Mouse (Mus musculus) thymus, adult 2 months (tissue): ENCODE data around the gene Rrn3. TPM values are rescaled to one million over a fixed set of nuclear protein-coding genes. Genes with fewer than 3 reads are reported as not detected.
"Not testable (repeated sequence)": the region's sequence is repeated elsewhere in the genome, so short reads cannot be mapped to it uniquely, and the experiment has no call there.

Experiments
- DNase-seq: peaks from one replicate; pipeline ENCODE4 v3.0.0; 2021
- H3K27ac ChIP-seq: fragments of 200-500 bp; 2 replicates; pipeline ENCODE4 v1.5.1; 2012; ENCODE audit warnings: low read length, control low read depth; ENCODE audit not compliant: control insufficient read depth, insufficient read depth
- H3K27me3 ChIP-seq: fragments of 200-500 bp; 2 replicates; pipeline ENCODE4 v1.6.1; 2012; ENCODE audit warnings: mild to moderate bottlenecking, low read length, moderate library complexity, mixed read lengths; ENCODE audit not compliant: control insufficient read depth, insufficient read depth
- H3K36me3 ChIP-seq: fragments of 200-500 bp; 2 replicates; pipeline ENCODE4 v1.6.1; 2012; ENCODE audit warnings: mild to moderate bottlenecking, low read length, moderate library complexity; ENCODE audit not compliant: control insufficient read depth, insufficient read depth
- H3K4me1 ChIP-seq: fragments of 200-500 bp; replicated peaks from 2 replicates; pipeline ENCODE4 v1.6.1; 2012; ENCODE audit warnings: low read length; ENCODE audit not compliant: control insufficient read depth, insufficient read depth
- H3K4me3 ChIP-seq: fragments of 200-500 bp; 2 replicates; pipeline ENCODE4 v1.5.1; 2012; ENCODE audit warnings: mild to moderate bottlenecking, low read length, control low read depth, moderate library complexity; ENCODE audit not compliant: control insufficient read depth, insufficient read depth
- CTCF ChIP-seq: fragments of 200-500 bp; IDR thresholded peaks from 2 replicates; pipeline ENCODE4 v1.5.1; 2012; ENCODE audit warnings: mild to moderate bottlenecking, control low read depth, low read length, moderate library complexity, borderline replicate concordance; ENCODE audit not compliant: control insufficient read depth, poor library complexity, insufficient read depth; ENCODE audit errors: extremely low read depth
- POLR2A ChIP-seq: fragments of 200-500 bp; IDR thresholded peaks from 2 replicates; pipeline ENCODE4 v1.6.1; 2012; ENCODE audit warnings: mild to moderate bottlenecking, low read length, control low read depth, moderate library complexity; ENCODE audit not compliant: control insufficient read depth, poor library complexity, insufficient read depth; ENCODE audit errors: extremely low read depth
- WGBS: fragments of 180-500 bp; shearing (Covaris S2); methylation state at CpG from one replicate; pipeline ENCODE4 v1.1.7; 2018; 5-methylcytosine and 5-hydroxymethylcytosine counted together
- polyA plus RNA-seq: library from polyadenylated mRNA; depleted of rRNA; stranded (reverse); fragments of >200 nt; gene quantifications from 2 replicates; pipeline ENCODE4 v1.2.3, GENCODE M21; 2012

Gene Rrn3
- polyA plus RNA-seq, 1 experiment: 13.6 TPM

- no peak for TF ChIP-seq POLR2A
- no peak for TF ChIP-seq CTCF
- H3K4me3 ChIP-seq: no peak overlapping the region
- no peaks in the 10 kb centered on the region for H3K27me3 ChIP-seq
- no peaks in the 10 kb centered on the region for H3K36me3 ChIP-seq
- no peaks in the 10 kb centered on the region; the same call in 1 of the 2 replicates for H3K4me1 ChIP-seq
- no peak overlapping the region for H3K27ac ChIP-seq
- DNase-seq: no peak
- 98% methylated on average over 2 of the region's 2 CpGs for WGBS
Measured at GRCm38 (mm10) chr16:13757823-13758222, 22.7 kb upstream of the Rrn3 start.

- H3K27ac ChIP-seq, H3K36me3 ChIP-seq: not testable (repeated sequence)
- 100% methylated on average over 1 of the region's 1 CpGs for WGBS
Measured at GRCm38 (mm10) chr16:13762807-13763206, 17.7 kb upstream of the Rrn3 start.

GRCm38 (mm10) chr16:13764519-13764918 is 16.0 kb upstream of the Rrn3 start:
- Histone ChIP-seq H3K27me3 (no peaks in the 10 kb centered on the region), H3K4me3 (no peak overlapping the region), H3K27ac (no peak overlapping the region), H3K36me3 (no peaks in the 10 kb centered on the region), H3K4me1 (no peaks in the 10 kb centered on the region)
- TF ChIP-seq CTCF (no peak), POLR2A (no peak)
- DNase-seq: no peak
- WGBS: 93% methylated on average over 3 of the region's 3 CpGs

More at GRCm38 (mm10) chr16:13762807-13763206, 17.7 kb upstream of the Rrn3 start:
- DNase-seq, H3K4me3 ChIP-seq, H3K4me1 ChIP-seq, H3K27me3 ChIP-seq: not testable (repeated sequence)

GRCm38 (mm10) chr16:13766367-13766766 is 14.1 kb upstream of the Rrn3 start:
- Histone ChIP-seq H3K27ac (no peak overlapping the region), H3K4me1 (no peaks in the 10 kb centered on the region), H3K36me3 (no peaks in the 10 kb centered on the region), H3K27me3 (no peaks in the 10 kb centered on the region), H3K4me3 (no peak overlapping the region)
- no peak for DNase-seq
- TF ChIP-seq CTCF: no peak
- TF ChIP-seq POLR2A: no peak

- not testable (repeated sequence) for H3K4me1 ChIP-seq, H3K27ac ChIP-seq, H3K27me3 ChIP-seq, H3K36me3 ChIP-seq, H3K4me3 ChIP-seq, DNase-seq
- 88% methylated on average over 4 of the region's 4 CpGs for WGBS
Measured at GRCm38 (mm10) chr16:13771603-13772002, 8.9 kb upstream of the Rrn3 start.

- not testable (repeated sequence) for H3K36me3 ChIP-seq, DNase-seq, H3K27ac ChIP-seq, H3K4me3 ChIP-seq, H3K27me3 ChIP-seq, H3K4me1 ChIP-seq
- 90% methylated on average over 5 of the region's 5 CpGs for WGBS
Measured at GRCm38 (mm10) chr16:13772051-13772450, 8.5 kb upstream of the Rrn3 start.

GRCm38 (mm10) chr16:13774011-13774410 is 6.5 kb upstream of the Rrn3 start:
- not testable (repeated sequence) for H3K4me3 ChIP-seq, H3K27ac ChIP-seq, H3K27me3 ChIP-seq, H3K36me3 ChIP-seq, H3K4me1 ChIP-seq, DNase-seq
- WGBS: 80% methylated on average over 2 of the region's 2 CpGs

GRCm38 (mm10) chr16:13774651-13775050 is 5.9 kb upstream of the Rrn3 start:
- WGBS: 96% methylated on average over 3 of the region's 3 CpGs
- not testable (repeated sequence) for H3K4me3 ChIP-seq, DNase-seq, H3K27me3 ChIP-seq, H3K27ac ChIP-seq, H3K4me1 ChIP-seq, H3K36me3 ChIP-seq
